Mouse (Mus musculus): ENCODE measurements around the gene Nsun7.
A peak's percentile ranks its signal among the peaks of the same experiment; 100 is the strongest.
"Not testable (repeated sequence)": the region's sequence is repeated elsewhere in the genome, so short reads cannot be mapped to it uniquely, and the experiment has no call there.

The Nsun7 gene

GRCm38 (mm10) chr5:66259756-66260448, at the start of gene Nsun7:
Nsun7 (plus strand) TSS chr5:66259897.
- peak; percentile 86 for DNase-seq

GRCm38 (mm10) chr5:66214395-66214935, 45.2 kb upstream of the Nsun7 start:
- no peak for DNase-seq

GRCm38 (mm10) chr5:66215569-66216277, 44.0 kb upstream of the Nsun7 start:
- DNase-seq, result no peak

- DNase-seq, result no peak
Measured at GRCm38 (mm10) chr5:66219692-66220091, 40.0 kb upstream of the Nsun7 start.

GRCm38 (mm10) chr5:66220620-66221019, 39.1 kb upstream of the Nsun7 start:
- no peak for DNase-seq

- no peak for DNase-seq
Measured at GRCm38 (mm10) chr5:66222916-66223315, 36.8 kb upstream of the Nsun7 start.

- DNase-seq, result no peak
Measured at GRCm38 (mm10) chr5:66226526-66226925, 33.2 kb upstream of the Nsun7 start.

GRCm38 (mm10) chr5:66231660-66232269, 27.9 kb upstream of the Nsun7 start:
- no peak for DNase-seq

- DNase-seq, result no peak
Measured at GRCm38 (mm10) chr5:66232456-66232855, 27.2 kb upstream of the Nsun7 start.

GRCm38 (mm10) chr5:66241894-66242293, 17.8 kb upstream of the Nsun7 start:
- no peak for DNase-seq

GRCm38 (mm10) chr5:66243467-66243866, 16.2 kb upstream of the Nsun7 start:
- no peak for DNase-seq

- no peak for DNase-seq
Measured at GRCm38 (mm10) chr5:66244043-66244660, 15.5 kb upstream of the Nsun7 start.

GRCm38 (mm10) chr5:66245958-66246497, 13.7 kb upstream of the Nsun7 start:
- no peak for DNase-seq

- peak; percentile 7 for DNase-seq
Measured at GRCm38 (mm10) chr5:66253219-66253618, 6.5 kb upstream of the Nsun7 start.

- DNase-seq, result no peak
Measured at GRCm38 (mm10) chr5:66255044-66255443, 4.7 kb upstream of the Nsun7 start.

GRCm38 (mm10) chr5:66259000-66259399, 697 bp upstream of the Nsun7 start:
- DNase-seq, result no peak

GRCm38 (mm10) chr5:66259431-66259755, 304 bp upstream of the Nsun7 start:
- not testable (repeated sequence) for DNase-seq

- DNase-seq, result no peak
Measured at GRCm38 (mm10) chr5:66262475-66262874, 2.8 kb downstream of the Nsun7 start.

- peak; percentile 34 for DNase-seq
Measured at GRCm38 (mm10) chr5:66263398-66263797, 3.7 kb downstream of the Nsun7 start.

GRCm38 (mm10) chr5:66269616-66270015, 9.9 kb downstream of the Nsun7 start:
- no peak for DNase-seq

- no peak for DNase-seq
Measured at GRCm38 (mm10) chr5:66271141-66271540, 11.4 kb downstream of the Nsun7 start.

GRCm38 (mm10) chr5:66274417-66274816, 14.7 kb downstream of the Nsun7 start:
- no peak for DNase-seq

GRCm38 (mm10) chr5:66279650-66280049, 20.0 kb downstream of the Nsun7 start:
- DNase-seq, result no peak
